Mouse (Mus musculus): Measurements from ENCODE around the gene Apbb2. TPM values are rescaled to one million over a fixed set of nuclear protein-coding genes. Genes with fewer than 3 reads are reported as not detected.

The Apbb2 gene
- 58.5 and 69.5 TPM in 2 replicates for polyA plus RNA-seq (2016; fragmentation: Nextera tagmentation; extraction: Ambion mirVana)

DNA sequence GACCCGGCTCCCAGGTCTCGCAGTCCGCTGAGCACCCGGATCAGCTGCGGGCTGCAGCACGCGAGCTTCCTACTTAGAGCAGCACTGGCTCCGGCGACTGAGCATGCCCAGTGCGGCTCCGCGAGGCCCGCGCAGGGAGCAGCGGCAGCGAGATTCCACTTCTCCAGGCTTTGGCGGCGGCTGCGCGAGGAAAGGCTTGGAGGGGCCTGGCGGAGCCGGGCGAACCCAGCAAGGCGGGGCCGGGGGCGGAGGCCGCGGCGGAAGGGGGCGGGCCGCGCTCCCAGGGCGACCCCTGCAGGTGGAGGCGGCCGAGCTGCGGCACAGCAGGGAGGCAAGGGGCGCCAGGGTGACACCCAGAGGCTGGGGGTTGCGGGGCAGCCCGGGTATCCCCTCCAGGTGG, at the start of gene Apbb2:
TSS of gene Apbb2 (minus strand) at position 188 of the 400 bp plus-strand sequence.
- Histone ChIP-seq H3K9ac (replicated peaks) (peak within 1 kb of the TSS; percentile 93), H3K27ac (replicated peaks) (peak within 1 kb of the TSS; percentile 98), H3K4me3 (peak within 1 kb of the TSS; percentile 89), H3K4me2 (replicated peaks) (peak within 1 kb of the TSS; percentile 75), H3K9me3 (no peaks in the 10 kb centered on the region), H3K36me3 (no peaks in the 10 kb centered on the region), H3K4me1 (peaks cover 21% of the 10 kb centered on the region), H3K27me3 (peaks cover 5% of the 10 kb centered on the region; the same call in 1 of the 2 replicates)
- 2% methylated on average over 38 of the region's 39 CpGs for WGBS
- ATAC-seq (ENCODE audit: low FRiP score, low read depth) = peak; percentile 95

DNA sequence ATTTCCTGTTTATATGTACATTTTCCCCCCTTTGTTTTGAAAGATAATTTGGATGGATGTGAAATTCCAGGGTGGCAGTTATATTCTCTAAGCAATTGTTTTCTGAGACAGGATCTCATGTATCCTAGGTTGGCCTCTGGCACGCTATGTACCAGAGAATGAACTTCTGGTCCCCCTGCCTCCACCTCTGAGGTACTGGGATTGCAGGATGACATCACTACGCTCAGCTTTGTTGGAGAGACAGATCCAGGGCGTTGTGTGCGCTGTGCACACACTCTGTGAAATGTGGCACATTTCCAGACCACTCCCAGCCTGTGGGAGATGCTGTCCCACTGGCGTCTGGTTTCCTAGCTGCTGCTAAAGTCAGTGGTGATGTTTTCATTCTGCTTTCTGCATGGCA, 35.6 kb upstream of the Apbb2 start:
- Histone ChIP-seq H3K4me1 (no peaks in the 10 kb centered on the region), H3K9me3 (no peaks in the 10 kb centered on the region), H3K4me3 (no peak overlapping the region), H3K9ac (replicated peaks) (no peak overlapping the region), H3K27ac (replicated peaks) (no peak overlapping the region; the same call in 1 of the 2 replicates), H3K27me3 (no peaks in the 10 kb centered on the region), H3K4me2 (replicated peaks) (no peak overlapping the region), H3K36me3 (no peaks in the 10 kb centered on the region)
- ATAC-seq (ENCODE audit: low FRiP score, low read depth) = no peak
- WGBS = 71% methylated on average over 5 of the region's 5 CpGs

DNA sequence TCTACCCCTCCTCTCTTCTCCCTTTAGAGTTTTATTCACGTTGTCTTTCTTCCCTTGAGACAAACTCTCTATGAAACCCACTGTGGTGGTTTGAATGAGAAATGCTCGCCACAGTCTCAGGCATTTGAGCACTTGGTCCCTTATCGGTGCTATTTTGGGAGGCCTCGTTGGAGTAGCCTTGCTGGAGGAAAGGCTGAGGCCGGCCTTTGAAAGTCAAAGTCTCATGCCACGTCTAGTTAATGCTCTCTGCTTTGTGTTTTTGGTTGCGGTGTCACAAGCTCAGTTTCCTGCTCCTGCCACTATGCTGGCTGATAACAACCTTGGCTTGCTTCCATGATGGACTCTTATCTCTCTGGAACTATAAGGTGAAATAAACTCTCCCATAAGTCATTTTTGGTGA, 28.9 kb upstream of the Apbb2 start:
- no peak overlapping the region for H3K4me3 ChIP-seq
- WGBS = 75% methylated on average over 7 of the region's 7 CpGs
- H3K27ac ChIP-seq (replicated peaks) = no peak overlapping the region
- H3K27me3 ChIP-seq = no peaks in the 10 kb centered on the region
- H3K4me1 ChIP-seq = no peaks in the 10 kb centered on the region
- no peaks in the 10 kb centered on the region for H3K36me3 ChIP-seq
- ATAC-seq (ENCODE audit: low FRiP score, low read depth) = no peak
- no peaks in the 10 kb centered on the region for H3K9me3 ChIP-seq
- no peak overlapping the region for H3K9ac ChIP-seq (replicated peaks)
- no peak overlapping the region for H3K4me2 ChIP-seq (replicated peaks)

DNA sequence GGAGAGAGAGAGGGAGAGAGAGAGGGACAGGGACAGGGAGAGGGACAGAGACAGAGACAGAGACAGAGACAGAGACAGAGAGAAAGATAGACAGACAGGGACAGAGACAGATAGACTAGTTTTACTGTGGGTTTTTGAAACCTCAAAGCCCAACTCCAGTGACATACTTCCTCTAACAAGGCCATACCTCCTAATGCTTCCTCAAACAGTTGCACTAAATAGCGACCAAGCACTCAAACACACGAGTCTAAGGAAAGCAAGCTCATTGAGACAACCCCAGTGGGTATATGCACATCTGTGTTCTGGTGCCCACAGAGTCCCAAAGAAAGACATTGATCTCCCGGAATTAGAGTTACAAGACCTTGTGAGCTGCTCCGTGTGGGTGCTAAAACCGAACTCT, 24.7 kb upstream of the Apbb2 start:
- Histone ChIP-seq H3K4me3 (no peak overlapping the region), H3K27me3 (no peaks in the 10 kb centered on the region), H3K9me3 (no peaks in the 10 kb centered on the region), H3K27ac (replicated peaks) (no peak overlapping the region), H3K4me2 (replicated peaks) (no peak overlapping the region), H3K9ac (replicated peaks) (no peak overlapping the region), H3K36me3 (no peaks in the 10 kb centered on the region), H3K4me1 (no peaks in the 10 kb centered on the region)
- no peak for ATAC-seq (ENCODE audit: low FRiP score, low read depth)
- 85% methylated on average over 5 of the region's 5 CpGs for WGBS

DNA sequence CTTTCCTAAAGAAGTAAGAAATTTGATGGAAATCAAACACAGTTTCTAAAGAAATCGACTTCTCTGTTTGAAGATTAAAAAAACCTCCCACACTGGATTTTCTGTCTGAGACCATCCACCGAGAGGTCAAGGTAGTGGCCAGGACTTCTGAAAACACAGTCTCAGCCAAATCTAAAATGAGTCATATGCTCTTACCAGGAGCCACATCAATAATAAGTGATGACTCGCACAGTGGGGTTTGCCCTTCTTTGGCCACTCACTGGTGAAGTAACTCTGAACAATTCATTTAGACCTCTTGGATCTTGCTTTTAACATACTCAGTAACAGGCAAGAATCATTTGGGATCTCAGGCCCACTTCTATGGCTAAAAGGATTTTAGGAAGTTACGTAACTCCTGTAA, 23.6 kb upstream of the Apbb2 start:
- ATAC-seq (ENCODE audit: low FRiP score, low read depth) = no peak
- WGBS = 90% methylated on average over 4 of the region's 4 CpGs
- no peaks in the 10 kb centered on the region for H3K4me1 ChIP-seq

DNA sequence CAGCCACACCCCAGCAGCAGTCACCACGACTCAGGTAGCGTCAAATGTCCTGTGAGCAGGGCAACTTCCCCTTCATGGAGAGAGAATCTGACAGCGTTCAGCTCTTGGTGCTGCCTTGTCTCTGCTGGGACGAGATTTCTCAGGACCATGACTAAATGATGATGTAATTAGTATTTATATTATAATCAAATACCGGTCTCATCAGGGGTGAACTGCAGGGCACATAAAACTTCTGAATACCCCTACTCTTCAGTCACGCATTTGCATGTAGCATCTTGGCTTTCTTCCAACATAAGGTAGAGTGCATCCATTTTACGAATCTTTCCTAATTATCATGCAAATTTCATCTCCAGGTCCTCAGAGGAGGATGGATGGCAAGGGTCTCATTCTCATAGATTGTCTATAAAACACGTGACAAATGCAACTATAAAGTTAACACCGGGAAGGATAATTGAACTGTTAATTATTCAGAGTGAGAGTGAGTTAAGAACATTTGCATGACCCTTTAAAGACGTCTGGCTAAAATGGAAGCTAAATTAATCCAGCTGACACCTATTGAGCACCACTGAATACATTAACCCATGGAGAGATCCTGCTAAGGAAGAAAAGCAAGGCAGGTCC, 17.0 kb upstream of the Apbb2 start:
- Histone ChIP-seq H3K9ac (replicated peaks) (no peak overlapping the region), H3K4me1 (no peaks in the 10 kb centered on the region), H3K9me3 (no peaks in the 10 kb centered on the region), H3K36me3 (no peaks in the 10 kb centered on the region), H3K27me3 (no peaks in the 10 kb centered on the region), H3K4me3 (no peak overlapping the region), H3K4me2 (replicated peaks) (no peak overlapping the region), H3K27ac (replicated peaks) (no peak overlapping the region)
- 70% methylated on average over 10 of the region's 10 CpGs for WGBS
- ATAC-seq (ENCODE audit: low FRiP score, low read depth) = no peak

More for the DNA sequence above, 23.6 kb upstream of the Apbb2 start:
- no peaks in the 10 kb centered on the region for H3K9me3 ChIP-seq
- no peaks in the 10 kb centered on the region for H3K36me3 ChIP-seq
- H3K4me3 ChIP-seq = no peak overlapping the region
- H3K4me2 ChIP-seq (replicated peaks) = no peak overlapping the region
- no peaks in the 10 kb centered on the region for H3K27me3 ChIP-seq
- no peak overlapping the region for H3K27ac ChIP-seq (replicated peaks)
- H3K9ac ChIP-seq (replicated peaks) = no peak overlapping the region

DNA sequence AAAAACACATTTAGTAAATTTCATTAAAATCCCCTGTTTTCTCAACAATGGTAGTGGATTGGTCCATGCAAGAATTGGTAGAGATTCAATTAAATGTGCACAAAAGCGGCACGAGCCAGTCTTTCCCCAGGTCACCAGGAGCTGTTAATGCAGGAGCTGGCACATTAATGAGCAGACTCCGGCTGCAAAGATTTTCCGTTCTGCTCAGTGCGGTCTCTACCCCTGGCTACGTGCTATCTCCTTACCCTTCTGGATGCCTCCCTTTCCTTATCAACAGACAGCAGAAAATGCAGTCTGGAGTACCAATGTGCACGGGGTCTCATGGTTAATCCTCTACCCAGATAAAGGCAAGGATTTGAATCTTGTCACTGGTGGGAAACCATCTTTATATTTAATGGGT, 9.2 kb upstream of the Apbb2 start:
- H3K9ac ChIP-seq (replicated peaks) = no peak overlapping the region
- ATAC-seq (ENCODE audit: low FRiP score, low read depth) = peak; percentile 54; the same call in 1 of the 2 replicates
- no peak overlapping the region; the same call in 1 of the 2 replicates for H3K27ac ChIP-seq (replicated peaks)

DNA sequence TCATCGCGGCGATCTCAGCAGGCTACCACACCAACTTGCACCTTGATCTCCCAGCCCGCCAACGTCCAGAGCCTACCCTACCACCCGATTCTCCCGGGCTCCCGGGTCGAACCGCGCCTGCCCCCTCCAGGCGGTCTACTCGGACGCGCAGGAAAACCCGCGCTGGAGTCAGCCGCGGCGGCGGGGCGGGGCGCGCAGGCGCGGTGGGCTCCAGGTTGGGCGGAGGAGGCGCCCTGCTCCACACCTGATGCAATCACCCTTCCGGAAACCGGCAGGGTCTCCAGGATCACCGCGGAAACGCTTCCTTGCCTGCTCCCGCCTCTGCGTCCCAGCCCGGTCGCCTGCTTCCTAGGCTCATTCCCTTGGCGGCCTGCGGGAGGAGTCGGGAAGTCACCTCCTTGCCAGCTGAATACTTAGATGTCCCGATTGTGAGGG, 1.6 kb upstream of the Apbb2 start:
- H3K27me3 ChIP-seq = peaks cover 5% of the 10 kb centered on the region; the same call in 1 of the 2 replicates
- H3K4me3 ChIP-seq = peak overlapping the region; percentile 53
- peak overlapping the region; percentile 66 for H3K4me2 ChIP-seq (replicated peaks)
- peaks cover 17% of the 10 kb centered on the region for H3K4me1 ChIP-seq
- peak; percentile 47 for ATAC-seq (ENCODE audit: low FRiP score, low read depth)
- peak overlapping the region; percentile 52; the same call in 1 of the 2 replicates for H3K27ac ChIP-seq (replicated peaks)
- no peaks in the 10 kb centered on the region for H3K9me3 ChIP-seq
- H3K36me3 ChIP-seq = no peaks in the 10 kb centered on the region
- H3K9ac ChIP-seq (replicated peaks) = peak overlapping the region; percentile 49
- under 1% methylated on average over 41 of the region's 41 CpGs for WGBS

More for the DNA sequence above, 9.2 kb upstream of the Apbb2 start:
- no peak overlapping the region for H3K4me2 ChIP-seq (replicated peaks)
- H3K36me3 ChIP-seq = no peaks in the 10 kb centered on the region
- 42% methylated on average over 7 of the region's 7 CpGs for WGBS
- peaks cover 3% of the 10 kb centered on the region; the same call in 1 of the 2 replicates for H3K4me1 ChIP-seq
- no peak overlapping the region for H3K4me3 ChIP-seq
- H3K27me3 ChIP-seq = no peaks in the 10 kb centered on the region
- no peaks in the 10 kb centered on the region for H3K9me3 ChIP-seq

DNA sequence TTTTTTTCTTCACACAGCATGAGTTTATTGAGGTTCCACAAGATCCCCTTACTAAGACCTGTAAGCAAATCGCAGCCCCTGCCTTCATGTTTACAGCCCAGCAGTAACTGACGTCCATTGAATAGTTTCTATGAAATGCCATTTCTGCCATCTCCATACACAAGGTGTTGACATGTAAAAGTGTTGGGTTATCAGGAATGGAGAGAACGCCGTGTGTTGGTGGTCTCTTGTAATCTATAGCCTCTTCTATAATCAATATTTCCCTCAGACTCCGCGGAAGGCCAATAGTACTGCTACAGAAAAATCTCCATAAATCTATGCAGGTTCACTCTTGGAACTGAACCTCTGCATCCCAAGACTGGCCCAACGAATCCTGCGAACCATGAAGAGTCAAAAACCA, 1.1 kb upstream of the Apbb2 start:
- Histone ChIP-seq H3K27me3 (peaks cover 5% of the 10 kb centered on the region; the same call in 1 of the 2 replicates), H3K9ac (replicated peaks) (peak overlapping the region; percentile 49; the same call in 1 of the 2 replicates), H3K4me3 (peak overlapping the region; percentile 53), H3K9me3 (no peaks in the 10 kb centered on the region), H3K27ac (replicated peaks) (peak overlapping the region; percentile 52; the same call in 1 of the 2 replicates), H3K36me3 (no peaks in the 10 kb centered on the region), H3K4me1 (peaks cover 17% of the 10 kb centered on the region), H3K4me2 (replicated peaks) (peak overlapping the region; percentile 66)
- ATAC-seq (ENCODE audit: low FRiP score, low read depth) = no peak
- WGBS = 41% methylated on average over 8 of the region's 8 CpGs

DNA sequence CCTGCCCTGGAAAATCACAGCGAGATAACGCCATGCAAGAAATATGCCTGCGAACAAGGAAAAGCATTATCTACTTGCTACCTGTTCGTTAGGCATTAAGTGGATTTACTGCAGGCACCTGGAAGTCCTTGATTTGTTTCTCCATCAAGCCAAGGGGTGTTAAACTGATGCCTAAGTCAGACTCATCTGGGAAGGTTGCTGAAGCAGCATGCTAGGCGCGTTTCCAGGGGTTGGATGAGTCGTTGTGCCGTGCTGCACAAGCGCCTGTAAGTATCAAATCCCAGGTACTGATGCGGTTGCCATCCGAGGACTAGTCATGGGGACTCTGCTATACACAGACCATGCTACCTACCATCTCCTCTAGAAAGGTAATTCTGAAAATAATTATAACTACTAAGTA, 611 bp upstream of the Apbb2 start:
- no peaks in the 10 kb centered on the region for H3K36me3 ChIP-seq
- peaks cover 5% of the 10 kb centered on the region; the same call in 1 of the 2 replicates for H3K27me3 ChIP-seq
- H3K4me2 ChIP-seq (replicated peaks) = peak overlapping the region; percentile 75
- peaks cover 20% of the 10 kb centered on the region for H3K4me1 ChIP-seq
- peak overlapping the region; percentile 98; the same call in 1 of the 2 replicates for H3K27ac ChIP-seq (replicated peaks)
- 29% methylated on average over 11 of the region's 11 CpGs for WGBS
- no peaks in the 10 kb centered on the region for H3K9me3 ChIP-seq
- no peak for ATAC-seq (ENCODE audit: low FRiP score, low read depth)
- peak overlapping the region; percentile 89; the same call in 1 of the 2 replicates for H3K4me3 ChIP-seq
- H3K9ac ChIP-seq (replicated peaks) = no peak overlapping the region

DNA sequence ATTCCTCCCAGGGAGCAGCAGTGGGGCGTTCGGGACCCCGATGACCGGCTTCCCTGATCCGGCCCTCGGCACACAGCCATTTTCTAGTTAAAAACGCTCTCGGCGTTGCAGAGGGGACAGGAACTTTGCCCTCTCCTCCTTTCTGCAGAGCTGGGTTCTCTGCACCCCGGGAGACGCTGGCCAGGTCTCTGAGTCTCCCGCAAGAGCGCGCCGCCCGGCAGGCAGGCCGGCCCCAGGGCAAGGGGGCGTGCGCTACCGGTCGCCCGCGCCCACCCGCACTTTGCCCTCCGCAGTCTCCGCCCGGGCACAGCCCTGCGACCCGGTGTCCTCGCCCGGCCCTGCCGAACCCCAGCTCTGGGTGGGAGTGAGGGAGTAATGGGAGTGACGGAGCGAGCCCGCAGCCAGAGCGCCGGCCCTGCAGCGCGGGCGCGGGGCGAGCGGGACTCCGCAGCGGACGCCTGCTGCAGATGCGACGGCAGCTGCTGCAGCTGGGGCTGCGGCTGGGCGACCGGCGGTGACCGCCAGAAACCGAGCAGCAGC, 593 bp downstream of the Apbb2 start:
- peaks cover 24% of the 10 kb centered on the region for H3K4me1 ChIP-seq
- 1% methylated on average over 38 of the region's 54 CpGs for WGBS
- peak; percentile 72; the same call in 1 of the 2 replicates for ATAC-seq (ENCODE audit: low FRiP score, low read depth)

DNA sequence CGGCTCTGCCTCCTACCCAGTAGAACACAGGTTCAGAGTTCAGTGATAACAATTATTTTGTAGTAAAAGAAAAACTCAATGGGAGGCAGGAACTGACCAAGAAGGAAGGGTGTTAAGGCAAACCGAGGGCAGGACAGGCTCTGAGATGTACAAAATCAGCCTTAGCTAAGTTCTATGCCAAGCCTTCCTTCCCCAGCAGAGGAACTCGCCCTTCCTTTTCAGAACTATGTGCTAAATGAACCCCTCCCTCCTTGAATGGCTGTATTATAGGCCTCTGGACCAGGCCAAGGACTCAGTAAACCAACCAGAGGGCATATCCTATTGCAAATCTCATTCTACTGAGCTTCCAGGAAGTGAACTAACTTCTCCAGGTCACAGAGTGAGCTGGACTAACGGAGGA, 3.6 kb downstream of the Apbb2 start:
- no peak overlapping the region for H3K4me2 ChIP-seq (replicated peaks)
- WGBS = 74% methylated on average over 4 of the region's 4 CpGs
- H3K9me3 ChIP-seq = no peaks in the 10 kb centered on the region
- no peak overlapping the region for H3K27ac ChIP-seq (replicated peaks)
- no peaks in the 10 kb centered on the region for H3K36me3 ChIP-seq
- H3K4me3 ChIP-seq = no peak overlapping the region
- no peak overlapping the region for H3K9ac ChIP-seq (replicated peaks)
- ATAC-seq (ENCODE audit: low FRiP score, low read depth) = no peak
- H3K4me1 ChIP-seq = peaks cover 25% of the 10 kb centered on the region
- no peaks in the 10 kb centered on the region; the same call in 1 of the 2 replicates for H3K27me3 ChIP-seq

More for the DNA sequence above, 593 bp downstream of the Apbb2 start:
- H3K9me3 ChIP-seq = no peaks in the 10 kb centered on the region
- H3K4me3 ChIP-seq = peak overlapping the region; percentile 89
- peak overlapping the region; percentile 98 for H3K27ac ChIP-seq (replicated peaks)
- no peaks in the 10 kb centered on the region for H3K36me3 ChIP-seq
- H3K27me3 ChIP-seq = peaks cover 5% of the 10 kb centered on the region; the same call in 1 of the 2 replicates
- peak overlapping the region; percentile 93 for H3K9ac ChIP-seq (replicated peaks)
- peak overlapping the region; percentile 75 for H3K4me2 ChIP-seq (replicated peaks)
